Mouse (Mus musculus) thymus, adult 2 months (tissue): ENCODE measurements around the gene Zkscan4.

Experiments used
- CTCF ChIP-seq: fragments of 200-500 bp; IDR thresholded peaks from 2 replicates; pipeline ENCODE4 v1.5.1; 2012; ENCODE audit warnings: mild to moderate bottlenecking, control low read depth, low read length, moderate library complexity, borderline replicate concordance; ENCODE audit not compliant: control insufficient read depth, poor library complexity, insufficient read depth; ENCODE audit errors: extremely low read depth
- POLR2A ChIP-seq: fragments of 200-500 bp; IDR thresholded peaks from 2 replicates; pipeline ENCODE4 v1.6.1; 2012; ENCODE audit warnings: mild to moderate bottlenecking, low read length, control low read depth, moderate library complexity; ENCODE audit not compliant: control insufficient read depth, poor library complexity, insufficient read depth; ENCODE audit errors: extremely low read depth

DNA sequence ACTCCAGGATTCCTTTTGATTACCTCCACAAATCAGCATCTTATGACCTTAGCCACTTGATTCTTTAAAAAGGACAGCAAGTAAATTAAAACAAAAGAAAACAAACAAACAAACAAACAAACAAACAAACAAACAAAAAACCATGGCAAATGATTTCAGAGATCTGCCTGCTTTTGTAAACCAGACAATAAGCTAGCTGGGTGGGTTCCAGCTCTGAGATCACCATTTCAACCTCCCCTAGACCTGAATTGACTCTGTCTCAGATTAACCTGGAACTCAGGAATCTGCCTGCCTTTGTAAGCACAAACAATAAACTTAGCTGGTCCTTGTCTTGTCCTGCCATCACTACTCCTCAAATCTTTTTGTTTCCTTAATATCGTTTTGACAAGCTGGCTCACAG is 8.2 kb downstream of the Zkscan4 start:
- TF ChIP-seq CTCF (no peak), POLR2A (no peak)
